Mouse (Mus musculus): Measurements from ENCODE around the gene B9d2. TPM values are rescaled to one million over a fixed set of nuclear protein-coding genes. Genes with fewer than 3 reads are reported as not detected.
A peak's percentile ranks its signal among the peaks of the same experiment; 100 is the strongest.

The B9d2 gene
- polyA plus RNA-seq, 1 experiment from 2014 or later: 31.3 TPM

DNA sequence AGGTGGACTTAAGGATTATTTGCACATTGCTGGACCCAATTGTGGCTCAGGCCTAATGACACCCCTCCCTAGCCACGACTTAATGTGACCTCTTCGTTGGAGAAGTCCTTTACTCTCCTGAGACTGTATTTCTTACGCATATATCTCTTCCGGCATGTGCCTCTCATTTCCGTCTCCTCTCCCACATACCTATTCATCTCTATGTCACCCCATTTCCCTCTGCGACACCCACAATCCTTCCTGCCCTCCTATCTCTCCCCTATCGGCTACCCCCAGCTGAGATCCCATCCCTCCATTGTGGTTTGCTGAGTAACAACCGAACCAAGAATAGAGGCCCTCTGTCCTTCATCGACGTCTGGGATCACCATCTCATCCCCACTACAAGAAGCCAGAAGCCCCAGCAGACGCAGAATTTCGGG lies 9.0 kb downstream of the B9d2 start:
- H3K9ac ChIP-seq: no peak overlapping the region
- peaks cover 39% of the 10 kb centered on the region for H3K4me1 ChIP-seq
- peaks cover 73% of the 10 kb centered on the region for H3K27me3 ChIP-seq
- H3K4me2 ChIP-seq: peak overlapping the region; percentile 71
- no peak for ATAC-seq (ENCODE audit: low FRiP score)
- 15% methylated on average over 12 of the region's 12 CpGs for WGBS
- no peaks in the 10 kb centered on the region for H3K9me3 ChIP-seq
- no peak overlapping the region for H3K27ac ChIP-seq
- H3K4me3 ChIP-seq (replicated peaks): peak overlapping the region; percentile 51
- H3K36me3 ChIP-seq (replicated peaks): no peaks in the 10 kb centered on the region

DNA sequence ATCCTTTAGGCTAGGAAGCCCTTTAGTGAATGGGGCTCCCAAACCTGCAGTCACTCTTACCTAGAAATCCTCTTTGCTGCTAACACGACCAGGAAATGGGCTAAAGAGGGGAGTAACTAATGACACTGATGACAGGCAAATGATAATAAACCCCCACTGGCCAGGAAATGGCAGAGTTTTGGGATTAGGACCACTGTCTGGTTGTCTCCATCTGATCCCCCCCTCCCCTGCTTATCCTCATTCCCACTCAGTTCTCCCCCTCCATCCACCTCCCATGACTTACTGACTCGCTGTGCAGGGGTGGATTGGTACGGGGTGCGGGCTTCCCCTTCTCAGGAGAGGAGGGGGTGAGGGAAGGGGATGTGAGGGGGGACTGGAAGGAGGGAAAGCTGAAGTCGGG lies 9.5 kb downstream of the B9d2 start:
- WGBS: 44% methylated on average over 5 of the region's 5 CpGs
- no peak overlapping the region for H3K9ac ChIP-seq
- H3K4me2 ChIP-seq: no peak overlapping the region
- no peak overlapping the region for H3K27ac ChIP-seq
- H3K4me1 ChIP-seq: peaks cover 39% of the 10 kb centered on the region
- no peaks in the 10 kb centered on the region for H3K9me3 ChIP-seq
- H3K4me3 ChIP-seq (replicated peaks): no peak overlapping the region
- ATAC-seq (ENCODE audit: low FRiP score): no peak
- H3K36me3 ChIP-seq (replicated peaks): no peaks in the 10 kb centered on the region
- H3K27me3 ChIP-seq: peaks cover 73% of the 10 kb centered on the region

DNA sequence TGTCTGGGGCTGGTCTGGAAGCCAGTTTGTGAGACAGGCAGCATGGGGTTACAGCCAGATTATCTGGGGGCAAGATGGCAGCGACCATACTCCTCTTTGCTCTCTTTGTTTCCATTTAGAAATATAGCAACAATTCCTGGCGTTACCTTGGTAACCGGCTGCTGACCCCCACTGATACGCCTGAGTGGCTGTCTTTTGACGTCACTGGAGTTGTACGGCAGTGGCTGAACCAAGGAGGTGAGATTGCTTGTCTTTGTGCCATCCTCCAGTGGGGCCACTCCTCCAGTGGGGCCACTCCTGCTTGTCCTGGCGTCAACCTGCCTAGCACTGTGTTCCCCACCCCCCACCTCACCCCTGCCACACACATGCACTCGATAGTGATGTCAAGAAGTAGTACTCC lies 13.5 kb downstream of the B9d2 start:
- Histone ChIP-seq H3K9me3 (no peaks in the 10 kb centered on the region), H3K27ac (no peak overlapping the region), H3K9ac (no peak overlapping the region), H3K27me3 (peaks cover 40% of the 10 kb centered on the region), H3K4me1 (peaks cover 9% of the 10 kb centered on the region), H3K4me3 (replicated peaks) (no peak overlapping the region), H3K4me2 (no peak overlapping the region), H3K36me3 (replicated peaks) (no peaks in the 10 kb centered on the region)
- no peak for ATAC-seq (ENCODE audit: low FRiP score)
- WGBS: 43% methylated on average over 8 of the region's 8 CpGs

DNA sequence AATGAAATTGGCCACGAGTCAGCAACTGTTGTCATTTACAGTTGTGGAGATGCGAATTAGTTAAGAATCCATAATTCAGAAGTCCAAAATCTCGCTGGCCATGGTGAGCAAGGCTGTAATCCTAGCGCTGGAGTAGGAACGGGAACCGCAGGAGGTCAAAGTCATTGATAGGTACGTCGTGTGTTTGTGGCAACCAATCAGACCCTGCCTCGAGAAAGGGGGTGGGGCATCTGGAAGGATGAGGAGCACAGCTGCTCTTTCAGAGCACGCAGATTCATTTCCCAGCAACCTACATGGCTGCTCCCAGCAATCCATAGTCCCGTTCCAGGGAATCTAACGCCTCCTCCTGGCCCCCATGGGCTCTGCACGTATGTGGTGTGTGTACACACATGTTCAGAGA lies 19.3 kb downstream of the B9d2 start:
- H3K27ac ChIP-seq: no peak overlapping the region
- H3K9ac ChIP-seq: no peak overlapping the region
- H3K36me3 ChIP-seq (replicated peaks): no peaks in the 10 kb centered on the region
- no peak overlapping the region for H3K4me2 ChIP-seq
- peaks cover 25% of the 10 kb centered on the region for H3K27me3 ChIP-seq
- H3K9me3 ChIP-seq: peaks cover 12% of the 10 kb centered on the region
- WGBS: 56% methylated on average over 13 of the region's 13 CpGs
- peaks cover 11% of the 10 kb centered on the region for H3K4me1 ChIP-seq
- no peak for ATAC-seq (ENCODE audit: low FRiP score)
- no peak overlapping the region for H3K4me3 ChIP-seq (replicated peaks)

DNA sequence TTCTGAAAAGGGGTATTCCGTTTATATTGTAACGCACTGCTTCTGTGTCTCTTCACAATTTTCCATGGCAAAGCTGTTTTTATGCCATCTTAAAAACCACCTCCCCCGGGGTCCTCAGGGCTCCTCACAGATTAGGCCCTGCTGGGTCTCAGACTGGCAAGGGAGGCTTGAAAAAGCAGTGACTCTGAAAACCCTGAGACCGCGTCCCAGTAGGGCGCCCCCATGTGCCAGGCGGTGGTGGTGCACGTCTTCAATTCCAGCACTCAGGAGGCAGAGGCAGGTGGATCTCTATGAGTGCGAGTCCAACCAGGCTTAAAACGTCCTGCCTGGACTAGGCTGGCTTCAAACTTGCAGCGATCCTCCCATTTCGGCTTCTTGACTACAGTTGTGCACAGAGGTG lies 20.2 kb downstream of the B9d2 start:
- Histone ChIP-seq H3K27me3 (peaks cover 32% of the 10 kb centered on the region), H3K36me3 (replicated peaks) (no peaks in the 10 kb centered on the region), H3K4me3 (replicated peaks) (no peak overlapping the region), H3K27ac (no peak overlapping the region), H3K4me2 (no peak overlapping the region), H3K4me1 (peaks cover 14% of the 10 kb centered on the region), H3K9me3 (peaks cover 12% of the 10 kb centered on the region), H3K9ac (no peak overlapping the region)
- ATAC-seq (ENCODE audit: low FRiP score): no peak
- 77% methylated on average over 12 of the region's 12 CpGs for WGBS

DNA sequence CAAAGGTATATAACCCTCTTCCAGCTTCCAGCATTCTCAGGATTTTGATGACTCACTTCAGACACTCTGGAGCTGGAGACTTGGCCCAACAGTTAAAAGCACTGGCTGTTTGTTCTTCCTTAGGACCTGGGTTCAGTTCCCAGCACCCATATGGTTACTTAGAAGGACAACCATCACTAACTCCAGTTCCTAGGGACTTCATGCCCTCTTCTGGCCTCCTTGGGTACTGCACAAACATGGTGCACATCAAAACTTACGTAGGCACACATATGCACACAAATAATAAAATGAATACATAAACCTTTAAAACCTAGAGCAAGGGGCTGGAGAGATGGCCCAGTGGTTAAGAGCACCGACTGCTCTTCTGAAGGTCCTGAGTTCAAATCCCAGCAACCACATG lies 21.8 kb downstream of the B9d2 start:
- no peak overlapping the region for H3K27ac ChIP-seq
- no peaks in the 10 kb centered on the region for H3K36me3 ChIP-seq (replicated peaks)
- no peak overlapping the region for H3K4me2 ChIP-seq
- H3K9ac ChIP-seq: no peak overlapping the region
- peaks cover 41% of the 10 kb centered on the region for H3K27me3 ChIP-seq
- WGBS: 93% methylated on average over 2 of the region's 2 CpGs
- ATAC-seq (ENCODE audit: low FRiP score): no peak
- peaks cover 12% of the 10 kb centered on the region for H3K9me3 ChIP-seq
- peaks cover 14% of the 10 kb centered on the region for H3K4me1 ChIP-seq
- H3K4me3 ChIP-seq (replicated peaks): no peak overlapping the region

DNA sequence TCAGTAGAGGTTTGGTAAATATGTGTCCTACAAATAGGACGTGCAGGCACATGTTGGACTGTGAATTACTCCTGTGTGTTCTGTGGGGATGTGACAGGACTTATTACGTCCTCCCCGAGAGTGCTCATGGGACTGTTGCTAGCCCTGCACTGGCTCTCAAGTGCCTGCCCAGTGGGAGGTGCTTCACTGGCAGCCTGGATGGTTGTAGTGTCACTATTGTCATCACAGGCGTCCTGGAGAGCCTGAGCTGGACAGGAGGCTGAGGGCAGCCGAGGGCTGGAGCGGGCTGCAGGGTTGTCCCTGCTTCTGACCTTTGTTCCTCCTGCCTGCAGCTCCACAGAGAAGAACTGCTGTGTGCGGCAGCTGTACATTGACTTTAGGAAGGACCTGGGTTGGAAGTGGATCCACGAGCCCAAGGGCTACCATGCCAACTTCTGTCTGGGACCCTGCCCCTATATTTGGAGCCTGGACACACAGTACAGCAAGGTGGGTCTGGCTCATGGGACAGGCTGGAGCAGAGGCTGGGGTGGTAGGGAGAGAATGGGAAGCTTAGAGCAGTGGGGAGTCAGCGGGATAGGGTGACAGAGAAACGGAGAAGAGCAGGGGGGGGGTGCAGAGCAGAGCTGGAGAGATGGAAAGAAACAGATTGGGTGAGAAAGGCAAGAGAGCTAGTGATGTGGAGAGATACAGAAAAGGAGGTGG lies 23.4 kb downstream of the B9d2 start:
- Histone ChIP-seq H3K9ac (0 out of 2 replicates have a peak overlapping the region, but pooled peaks have one; percentile 61), H3K27me3 (peaks cover 43% of the 10 kb centered on the region), H3K4me1 (peaks cover 14% of the 10 kb centered on the region), H3K4me2 (peak overlapping the region; percentile 75), H3K9me3 (peaks cover 12% of the 10 kb centered on the region), H3K27ac (no peak overlapping the region), H3K4me3 (replicated peaks) (no peak overlapping the region; the same call in 1 of the 2 replicates), H3K36me3 (replicated peaks) (no peaks in the 10 kb centered on the region)
- 17% methylated on average over 10 of the region's 10 CpGs for WGBS
- no peak for ATAC-seq (ENCODE audit: low FRiP score)

DNA sequence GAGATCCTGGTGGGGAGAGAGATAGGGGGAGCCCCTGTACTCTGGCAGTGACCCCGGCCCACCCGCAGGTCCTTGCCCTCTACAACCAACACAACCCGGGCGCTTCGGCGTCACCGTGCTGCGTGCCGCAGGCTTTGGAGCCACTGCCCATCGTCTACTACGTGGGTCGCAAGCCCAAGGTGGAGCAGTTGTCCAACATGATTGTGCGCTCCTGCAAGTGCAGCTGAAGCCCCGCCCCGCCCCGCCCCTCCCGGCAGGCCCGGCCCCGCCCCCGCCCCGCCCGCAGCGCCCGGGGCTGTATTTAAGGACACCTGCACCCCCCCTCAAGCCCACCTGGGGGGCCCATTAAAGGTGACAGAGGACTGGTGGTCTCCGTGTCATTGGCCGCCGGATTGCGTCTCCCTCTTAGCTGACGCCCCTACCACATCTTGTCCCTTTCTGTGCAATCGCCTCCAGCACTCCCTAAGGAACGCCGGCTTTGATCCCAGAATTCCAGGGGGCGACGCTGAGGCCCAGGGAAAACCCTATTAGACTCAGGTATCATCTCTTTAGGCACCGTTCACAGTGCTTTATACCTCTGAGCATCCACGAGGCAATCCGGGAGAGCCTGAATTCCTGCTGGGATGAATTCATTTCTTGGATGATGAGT lies 24.3 kb downstream of the B9d2 start:
- 2% methylated on average over 32 of the region's 37 CpGs for WGBS
- Histone ChIP-seq H3K36me3 (replicated peaks) (no peaks in the 10 kb centered on the region), H3K9ac (peak overlapping the region; percentile 61), H3K9me3 (peaks cover 12% of the 10 kb centered on the region), H3K27me3 (peaks cover 43% of the 10 kb centered on the region), H3K4me1 (peaks cover 16% of the 10 kb centered on the region), H3K4me3 (replicated peaks) (peak overlapping the region; percentile 39), H3K4me2 (peak overlapping the region; percentile 75), H3K27ac (no peak overlapping the region)
- peak; percentile 55 for ATAC-seq (ENCODE audit: low FRiP score)

DNA sequence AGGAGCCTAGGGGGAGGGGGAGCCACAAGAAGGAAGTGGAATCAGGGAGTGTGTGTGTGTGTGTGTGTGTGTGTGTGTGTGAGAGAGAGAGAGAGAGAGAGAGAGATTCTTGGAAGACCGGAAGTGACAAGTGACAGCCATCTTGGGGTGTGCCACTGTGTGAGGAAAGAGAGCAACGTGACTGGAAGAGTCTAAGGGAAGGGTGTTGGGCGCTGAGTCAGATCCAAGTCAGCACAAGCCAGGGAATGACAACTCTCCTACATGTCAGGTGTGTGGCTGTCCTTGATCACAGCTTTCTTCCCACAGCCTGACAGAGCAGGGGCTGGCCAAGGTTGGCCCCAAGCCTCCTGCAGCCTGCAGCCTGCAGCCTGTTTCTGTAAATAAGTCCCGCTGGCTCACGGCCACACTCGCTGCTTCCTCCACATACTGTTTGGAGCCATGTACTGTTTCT lies 25.2 kb downstream of the B9d2 start:
- peaks cover 26% of the 10 kb centered on the region for H3K4me1 ChIP-seq
- no peak overlapping the region for H3K4me3 ChIP-seq (replicated peaks)
- WGBS: 72% methylated on average over 6 of the region's 6 CpGs
- ATAC-seq (ENCODE audit: low FRiP score): no peak
- no peaks in the 10 kb centered on the region for H3K36me3 ChIP-seq (replicated peaks)
- peaks cover 43% of the 10 kb centered on the region for H3K27me3 ChIP-seq
- no peak overlapping the region for H3K9ac ChIP-seq
- H3K27ac ChIP-seq: no peak overlapping the region
- no peak overlapping the region for H3K4me2 ChIP-seq
- peaks cover 9% of the 10 kb centered on the region for H3K9me3 ChIP-seq

DNA sequence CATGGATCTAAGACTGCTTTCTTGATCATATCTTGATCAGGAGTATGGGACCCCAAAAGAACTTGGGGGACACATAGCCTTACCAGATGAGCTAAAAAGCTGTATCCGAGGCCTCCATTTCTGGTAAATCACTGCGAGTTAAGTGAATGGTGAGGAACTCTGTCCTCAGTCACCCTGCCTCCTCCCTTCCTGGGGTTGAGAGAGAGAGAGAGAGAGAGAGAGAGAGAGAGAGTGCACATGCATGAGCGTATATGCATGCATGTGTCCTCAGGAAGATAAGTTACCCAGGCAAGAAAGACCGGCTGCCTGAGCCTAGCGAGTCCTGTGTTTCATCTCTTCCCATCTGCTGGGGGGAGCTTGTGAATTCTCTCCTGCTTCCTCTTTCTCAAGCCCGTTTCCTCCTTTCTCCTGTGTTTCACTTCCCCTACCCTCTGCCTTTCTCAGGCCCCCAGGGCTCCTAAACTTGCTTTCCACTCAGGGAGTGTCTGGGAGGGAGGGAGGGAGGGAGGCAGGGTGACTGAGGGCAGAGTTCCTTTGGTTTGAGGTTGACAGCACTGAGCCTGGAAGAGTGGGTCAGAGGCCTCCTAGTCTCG lies 26.1 kb downstream of the B9d2 start:
- no peak overlapping the region for H3K4me2 ChIP-seq
- peaks cover 8% of the 10 kb centered on the region for H3K9me3 ChIP-seq
- peaks cover 34% of the 10 kb centered on the region for H3K4me1 ChIP-seq
- no peak overlapping the region for H3K9ac ChIP-seq
- H3K27me3 ChIP-seq: peaks cover 43% of the 10 kb centered on the region
- H3K27ac ChIP-seq: no peak overlapping the region
- ATAC-seq (ENCODE audit: low FRiP score): no peak
- H3K4me3 ChIP-seq (replicated peaks): no peak overlapping the region
- H3K36me3 ChIP-seq (replicated peaks): 0 out of 2 replicates have a peak, but pooled peaks cover 3% of the 10 kb centered on the region
- 71% methylated on average over 6 of the region's 7 CpGs for WGBS

DNA sequence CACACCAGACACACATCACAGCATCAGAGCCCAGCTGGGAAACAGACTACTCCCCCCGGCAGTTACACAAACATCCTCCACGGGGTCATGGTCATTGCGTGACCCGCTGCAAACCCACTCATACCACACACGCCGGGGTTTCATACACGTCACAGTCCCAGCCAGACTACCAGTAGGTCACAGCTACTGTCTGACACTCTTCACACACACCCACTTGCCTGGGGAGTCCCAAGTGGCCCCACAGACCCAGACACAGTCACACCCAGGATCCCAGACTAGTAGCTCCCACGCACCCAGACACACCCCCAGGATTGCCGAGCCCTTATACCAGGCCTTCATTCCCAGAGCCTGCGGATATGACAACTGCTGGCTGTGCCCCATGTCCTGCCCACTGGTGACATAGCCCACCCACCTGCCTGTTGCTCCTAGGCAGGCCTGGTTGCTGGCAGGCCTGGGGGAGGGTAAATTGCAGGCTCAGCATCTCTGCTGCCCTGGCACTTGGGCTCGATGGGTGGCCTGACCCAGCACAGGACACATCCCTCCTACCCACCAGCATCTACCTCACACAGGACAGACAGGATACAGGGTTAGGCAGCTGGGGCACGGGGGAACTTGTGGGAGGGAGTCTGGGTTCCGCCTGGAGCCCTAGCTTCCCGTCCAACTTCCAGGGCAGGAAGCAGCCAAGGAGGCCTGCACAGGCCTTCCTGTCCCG lies 27.2 kb downstream of the B9d2 start:
- Histone ChIP-seq H3K27me3 (peaks cover 43% of the 10 kb centered on the region), H3K9ac (no peak overlapping the region), H3K36me3 (replicated peaks) (peaks cover 14% of the 10 kb centered on the region), H3K9me3 (no peaks in the 10 kb centered on the region), H3K4me3 (replicated peaks) (no peak overlapping the region), H3K4me2 (no peak overlapping the region), H3K27ac (no peak overlapping the region), H3K4me1 (peaks cover 39% of the 10 kb centered on the region)
- no peak for ATAC-seq (ENCODE audit: low FRiP score)
- 62% methylated on average over 15 of the region's 15 CpGs for WGBS

DNA sequence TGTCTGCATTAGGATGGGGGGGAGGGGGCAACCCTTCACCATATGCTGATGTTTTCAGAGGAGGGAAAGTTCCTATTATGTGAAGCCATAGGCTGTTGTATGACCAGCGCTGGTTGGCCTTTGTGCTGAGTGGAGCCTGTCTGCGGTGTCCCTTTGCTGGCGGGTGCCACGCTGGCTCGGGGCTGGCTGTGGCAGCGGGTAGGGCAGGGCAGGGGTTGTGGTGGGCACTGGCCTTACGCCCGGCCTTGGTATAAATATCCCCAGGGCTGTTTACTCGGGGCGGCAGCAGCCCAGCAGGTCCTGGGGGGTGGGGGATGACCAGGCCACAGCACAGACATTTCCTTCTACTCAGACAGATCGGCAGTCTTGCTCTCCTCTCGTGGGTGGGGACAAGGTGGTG lies 29.4 kb downstream of the B9d2 start:
- no peak for ATAC-seq (ENCODE audit: low FRiP score)
- H3K4me1 ChIP-seq: peaks cover 26% of the 10 kb centered on the region
- no peak overlapping the region for H3K27ac ChIP-seq
- H3K9ac ChIP-seq: 0 out of 2 replicates have a peak overlapping the region, but pooled peaks have one; percentile 33
- H3K9me3 ChIP-seq: no peaks in the 10 kb centered on the region
- WGBS: 15% methylated on average over 12 of the region's 12 CpGs
- H3K27me3 ChIP-seq: peaks cover 25% of the 10 kb centered on the region; the same call in 1 of the 2 replicates
- peaks cover 36% of the 10 kb centered on the region for H3K36me3 ChIP-seq (replicated peaks)
- H3K4me3 ChIP-seq (replicated peaks): no peak overlapping the region
- H3K4me2 ChIP-seq: no peak overlapping the region
